Mouse (Mus musculus): ENCODE data around the gene BC049715. TPM values are rescaled to one million over a fixed set of nuclear protein-coding genes. Genes with fewer than 3 reads are reported as not detected.

Gene BC049715
- polyA plus RNA-seq, 1 experiment, result 2.0 TPM

GRCm38 (mm10) chr6:136827881-136828561 lies 595 bp downstream of the BC049715 start, which contains the start of gene Wbp11:
Wbp11 (minus strand) TSS chr6:136828233.
- no peak for TF ChIP-seq GATA1 (IDR thresholded peaks at IDR 0.05; ENCODE audit: low read length)

GRCm38 (mm10) chr6:136828681-136829080 lies 1.3 kb downstream of the BC049715 start:
- no peak for TF ChIP-seq GATA1 (IDR thresholded peaks at IDR 0.05; ENCODE audit: low read length)

GRCm38 (mm10) chr6:136831712-136832111 lies 4.3 kb downstream of the BC049715 start:
- no peak for TF ChIP-seq GATA1 (IDR thresholded peaks at IDR 0.05; ENCODE audit: low read length)

GRCm38 (mm10) chr6:136835352-136835751 lies 7.9 kb downstream of the BC049715 start, which contains the start of gene Smco3:
Smco3 (minus strand) TSS chr6:136835452.
- no peak for TF ChIP-seq GATA1 (IDR thresholded peaks at IDR 0.05; ENCODE audit: low read length)

- TF ChIP-seq GATA1 (IDR thresholded peaks at IDR 0.05; ENCODE audit: low read length), result no peak
Measured at GRCm38 (mm10) chr6:136837323-136837722, 9.9 kb downstream of the BC049715 start.

- no peak for TF ChIP-seq GATA1 (IDR thresholded peaks at IDR 0.05; ENCODE audit: low read length)
Measured at GRCm38 (mm10) chr6:136844903-136845302, 17.5 kb downstream of the BC049715 start.

GRCm38 (mm10) chr6:136845706-136846480 lies 18.5 kb downstream of the BC049715 start:
- TF ChIP-seq GATA1 (IDR thresholded peaks at IDR 0.05; ENCODE audit: low read length), result no peak

- no peak for TF ChIP-seq GATA1 (IDR thresholded peaks at IDR 0.05; ENCODE audit: low read length)
Measured at GRCm38 (mm10) chr6:136847267-136847666, 19.8 kb downstream of the BC049715 start.

GRCm38 (mm10) chr6:136847790-136848189 lies 20.4 kb downstream of the BC049715 start:
- TF ChIP-seq GATA1 (IDR thresholded peaks at IDR 0.05; ENCODE audit: low read length), result no peak

- peak; percentile 10 for TF ChIP-seq GATA1 (IDR thresholded peaks at IDR 0.05; ENCODE audit: low read length)
Measured at GRCm38 (mm10) chr6:136848399-136848798, 21.0 kb downstream of the BC049715 start.

- TF ChIP-seq GATA1 (IDR thresholded peaks at IDR 0.05; ENCODE audit: low read length), result no peak
Measured at GRCm38 (mm10) chr6:136848971-136849370, 21.5 kb downstream of the BC049715 start.

- TF ChIP-seq GATA1 (IDR thresholded peaks at IDR 0.05; ENCODE audit: low read length), result no peak
Measured at GRCm38 (mm10) chr6:136850267-136850666, 22.8 kb downstream of the BC049715 start.

GRCm38 (mm10) chr6:136852348-136852747 lies 24.9 kb downstream of the BC049715 start:
- no peak for TF ChIP-seq GATA1 (IDR thresholded peaks at IDR 0.05; ENCODE audit: low read length)

GRCm38 (mm10) chr6:136852762-136853161 lies 25.3 kb downstream of the BC049715 start:
- no peak for TF ChIP-seq GATA1 (IDR thresholded peaks at IDR 0.05; ENCODE audit: low read length)

GRCm38 (mm10) chr6:136854361-136854781 lies 26.9 kb downstream of the BC049715 start:
- no peak for TF ChIP-seq GATA1 (IDR thresholded peaks at IDR 0.05; ENCODE audit: low read length)

GRCm38 (mm10) chr6:136855183-136855582 lies 27.8 kb downstream of the BC049715 start:
- no peak for TF ChIP-seq GATA1 (IDR thresholded peaks at IDR 0.05; ENCODE audit: low read length)

Data from G1E-ER4 (cell line).